ENCODE assay signal across 10 mouse cellular contexts in genomic region chr16:4978275-4979051, GRCm38 (mm10). TPM values are rescaled to one million over a fixed set of nuclear protein-coding genes. Genes with fewer than 3 reads are reported as not detected.
DNase-seq lines count a peak whose midpoint lies in the region; ATAC-seq and TF ChIP-seq lines count a peak whose summit lies in the region.
"Had no signal": no experiment of that assay in that cellular context is flagged by ENCODE, and none has a peak within 500 bp of the region (broad histone marks: within the 10 kb centered on the region; RNA-seq: fewer than 3 reads in every experiment).

No protein-coding gene starts in this region.

- no peak for DNase-seq in heart, adult 8-10 months (ENCODE audit: low spot score)
- DNase-seq in testis, postnatal 10 days (ENCODE audit: low spot score), result no peak
- peak; percentile 67 to 80 for DNase-seq in lung, adult 18-20 months
- DNase-seq in urinary bladder, postnatal 4 days (ENCODE audit: low spot score in 2 of 2), result no peak
- no peak for DNase-seq in gastrocnemius, postnatal 25 days
- DNase-seq in embryo, embryonic 11 days, result no peak

- no peaks in the 10 kb centered on the region for H3K9me3 ChIP-seq in heart, embryonic 11.5 days (replicated peaks; ENCODE audit: control insufficient read depth, low read length)
- H3K9me3 ChIP-seq: midbrain, embryonic 13.5 days had no signal

- no peaks in the 10 kb centered on the region for H3K27me3 ChIP-seq in heart, embryonic 11.5 days (ENCODE audit: control insufficient read depth, insufficient read depth, low read length)
- H3K27me3 ChIP-seq in testis, adult 2 months (ENCODE audit: control insufficient read depth, insufficient read depth, low read length), result no peaks in the 10 kb centered on the region
- H3K27me3 ChIP-seq: midbrain, embryonic 13.5 days had no signal

- WGBS in heart, embryonic 11.5 days (ENCODE audit: insufficient replicate concordance), result 34% methylated on average over 5 of the region's 5 CpGs

- H3K36me3 ChIP-seq in heart, embryonic 11.5 days (ENCODE audit: control insufficient read depth, insufficient read depth, low read length), result no peaks in the 10 kb centered on the region
- no peaks in the 10 kb centered on the region; the same call in 1 of the 2 replicates for H3K36me3 ChIP-seq in testis, adult 2 months (ENCODE audit: control insufficient read depth, insufficient read depth, low read length)
- H3K36me3 ChIP-seq: midbrain, embryonic 13.5 days had no signal

- 0 out of 2 replicates have a peak, but pooled peaks have one; percentile 56 for ATAC-seq in heart, embryonic 11.5 days (replicated peaks; ENCODE audit: insufficient number of reproducible peaks, low FRiP score, low TSS enrichment)
- ATAC-seq: inflammation-experienced regulatory T-cells, adult 6 months; midbrain, embryonic 13.5 days had no signal

- peak overlapping the region; percentile 60; the same call in 1 of the 2 replicates for H3K27ac ChIP-seq in heart, embryonic 11.5 days (ENCODE audit: low read depth, low read length)
- H3K27ac ChIP-seq in testis, adult 2 months (ENCODE audit: control insufficient read depth, insufficient read depth, low read depth, low read length), result no peak overlapping the region
- H3K27ac ChIP-seq: midbrain, embryonic 13.5 days had no signal

- TF ChIP-seq POLR2A in testis, adult 2 months (IDR thresholded peaks at IDR 0.05; ENCODE audit: control insufficient read depth, low read depth, low read length), result no peak

- peaks cover 10% of the 10 kb centered on the region for H3K4me1 ChIP-seq in heart, embryonic 11.5 days (ENCODE audit: control insufficient read depth, insufficient read depth, low read length)
- no peaks in the 10 kb centered on the region for H3K4me1 ChIP-seq in testis, adult 2 months (ENCODE audit: control insufficient read depth, insufficient read depth, low read length)
- H3K4me1 ChIP-seq: midbrain, embryonic 13.5 days had no signal

- no peak overlapping the region for H3K4me3 ChIP-seq in heart, embryonic 11.5 days (ENCODE audit: low read depth, low read length)
- peak overlapping the region; percentile 44 for H3K4me3 ChIP-seq in testis, adult 2 months (ENCODE audit: control insufficient read depth, low read depth, low read length)
- H3K4me3 ChIP-seq: midbrain, embryonic 13.5 days had no signal

- H3K4me2 ChIP-seq in heart, embryonic 11.5 days, result no peak overlapping the region
- H3K4me2 ChIP-seq: midbrain, embryonic 13.5 days had no signal

- TF ChIP-seq CTCF in testis, adult 2 months (IDR thresholded peaks at IDR 0.05; ENCODE audit: control insufficient read depth, insufficient read depth, insufficient replicate concordance, low read depth, low read length), result no peak

- no peak overlapping the region for H3K9ac ChIP-seq in heart, embryonic 11.5 days (ENCODE audit: low read depth, low read length)
- H3K9ac ChIP-seq: midbrain, embryonic 13.5 days had no signal

RNA-seq across cellular contexts. Expression of gene Anks3, which starts 14.5 kb away (rescaled TPM):
- 28.7 and 31.8 TPM in 2 replicates for polyA plus RNA-seq in heart, embryonic 11.5 days (2014; fragmentation: Nextera tagmentation; extraction: Ambion mirVana)
- 10 to 100 TPM; 10.6 to 13.3 (median 12.2) TPM for total RNA-seq in heart, adult 8-10 months (2022)
- 39.3 and 41.5 TPM in 2 replicates for polyA plus RNA-seq in testis, adult 2 months (2012; rRNA removed)
- 10 to 100 TPM; 11.1 to 12.0 TPM for total RNA-seq in gastrocnemius, postnatal 25 days (2021)

RNA-seq across cellular contexts. Expression of gene Sept12, which starts 19.2 kb away (rescaled TPM):
- polyA plus RNA-seq in heart, embryonic 11.5 days (2014; fragmentation: Nextera tagmentation; extraction: Ambion mirVana), result not detected in 2 replicates
- total RNA-seq in heart, adult 8-10 months (2022), result not detected
- 558 and 561 TPM in 2 replicates for polyA plus RNA-seq in testis, adult 2 months (2012; rRNA removed)
- not detected for total RNA-seq in gastrocnemius, postnatal 25 days (2021)
- polyA plus RNA-seq: inflammation-experienced regulatory T-cells, adult 6 months; midbrain, embryonic 13.5 days had no signal

RNA-seq across cellular contexts. Expression of gene Smim22, which starts 28.6 kb away (rescaled TPM):
- 1.6 and 3.2 TPM in 2 replicates for polyA plus RNA-seq in heart, embryonic 11.5 days (2014; fragmentation: Nextera tagmentation; extraction: Ambion mirVana)
- total RNA-seq in heart, adult 8-10 months (2022), result not detected
- 1.7 and 4.3 TPM in 2 replicates for polyA plus RNA-seq in testis, adult 2 months (2012; rRNA removed)
- not detected for total RNA-seq in gastrocnemius, postnatal 25 days (2021)
- polyA plus RNA-seq: inflammation-experienced regulatory T-cells, adult 6 months had no signal

RNA-seq across cellular contexts. Expression of gene Rogdi, which starts 34.9 kb away (rescaled TPM):
- polyA plus RNA-seq in heart, embryonic 11.5 days (2014; fragmentation: Nextera tagmentation; extraction: Ambion mirVana), result 50.1 and 54.4 TPM in 2 replicates
- total RNA-seq in heart, adult 8-10 months (2022), result 10 to 100 TPM; 11.1 to 19.2 (median 14.7) TPM
- 277 and 305 TPM in 2 replicates for polyA plus RNA-seq in testis, adult 2 months (2012; rRNA removed)
- 1 to 10 TPM; 7.8 to 9.3 TPM for total RNA-seq in gastrocnemius, postnatal 25 days (2021)

RNA-seq across cellular contexts. Expression of gene Nudt16l1, which starts 39.9 kb away (rescaled TPM):
- 102 and 106 TPM in 2 replicates for polyA plus RNA-seq in heart, embryonic 11.5 days (2014; fragmentation: Nextera tagmentation; extraction: Ambion mirVana)
- total RNA-seq in heart, adult 8-10 months (2022), result 10 to 100 TPM; 14.2 to 20.0 (median 16.6) TPM
- 43.1 and 44.3 TPM in 2 replicates for polyA plus RNA-seq in testis, adult 2 months (2012; rRNA removed)
- total RNA-seq in gastrocnemius, postnatal 25 days (2021), result 10 to 100 TPM; 11.2 to 18.2 TPM

Comparison
In these comparisons a context has a peak if more than half of its experiments do, and no peak if none do; other contexts are left out.
1. DNase-seq: peak in lung, adult 18-20 months (2 of 2); none in heart, adult 8-10 months (single experiment), testis, postnatal 10 days (single experiment), urinary bladder, postnatal 4 days (0 of 2), gastrocnemius, postnatal 25 days (single experiment) and embryo, embryonic 11 days (single experiment).